Mouse (Mus musculus) intestine, embryonic 14.5 days (tissue): Measurements from ENCODE around the gene Srsf2. TPM values are rescaled to one million over a fixed set of nuclear protein-coding genes. Genes with fewer than 3 reads are reported as not detected.

Experiments used
- ATAC-seq: fragments of 200-750 bp; cut with Nextera tagmentation; replicated peaks from 2 replicates; pipeline ENCODE4 v1.8.0; 2017; ENCODE audit warnings: low read depth, moderate number of reproducible peaks, moderate TSS enrichment, moderate library complexity; ENCODE audit not compliant: low FRiP score, low TSS enrichment
- DNase-seq: peaks from one replicate; pipeline ENCODE4 v3.0.0-alpha.2; 2018; ENCODE audit warnings: low spot score
- H3K27ac ChIP-seq: fragments of 300-500 bp; sonication (generic); 2 replicates; pipeline ENCODE4 v1.5.1; 2014; ENCODE audit warnings: low read depth, mild to moderate bottlenecking, control low read depth
- H3K27me3 ChIP-seq: fragments of 300-500 bp; sonication (generic); replicated peaks from 2 replicates; pipeline ENCODE4 v1.6.1; 2014; ENCODE audit warnings: low read length, control low read depth; ENCODE audit not compliant: control insufficient read depth, insufficient read depth
- H3K36me3 ChIP-seq: fragments of 300-500 bp; sonication (generic); 2 replicates; pipeline ENCODE4 v1.6.1; 2014; ENCODE audit warnings: low read length, control low read depth; ENCODE audit not compliant: control insufficient read depth, insufficient read depth
- H3K4me1 ChIP-seq: fragments of 300-500 bp; sonication (generic); replicated peaks from 2 replicates; pipeline ENCODE4 v1.6.1; 2014; ENCODE audit warnings: low read length, control low read depth, mixed read lengths; ENCODE audit not compliant: control insufficient read depth, insufficient read depth
- H3K4me2 ChIP-seq: fragments of 300-500 bp; sonication (generic); 2 replicates; pipeline ENCODE4 v1.6.1; 2014; ENCODE audit warnings: low read length
- H3K4me3 ChIP-seq: fragments of 300-500 bp; sonication (generic); 2 replicates; pipeline ENCODE4 v1.5.1; 2014; ENCODE audit warnings: low read depth, low read length, control low read depth, mixed read lengths
- H3K9ac ChIP-seq: fragments of 300-500 bp; sonication (generic); 2 replicates; pipeline ENCODE4 v1.6.1; 2014; ENCODE audit warnings: mild to moderate bottlenecking, low read length
- H3K9me3 ChIP-seq: fragments of 300-500 bp; sonication (generic); 2 replicates; pipeline ENCODE4 v1.6.1; 2016; ENCODE audit warnings: low read length, control low read depth; ENCODE audit not compliant: control insufficient read depth
- WGBS: fragments of 180-500 bp; shearing (Covaris S2); extraction: QIAGEN DNeasy Blood & Tissue Kit; methylation state at CpG from one replicate; pipeline ENCODE4 v1.1.7; 2014; 5-methylcytosine and 5-hydroxymethylcytosine counted together
- polyA plus RNA-seq: library from polyadenylated mRNA; unstranded; fragments of >200 nt; fragmentation: Nextera tagmentation; extraction: Ambion mirVana; gene quantifications from 2 replicates; pipeline ENCODE4 v1.2.1, GENCODE M21; 2014

Gene Srsf2
- polyA plus RNA-seq, 1 experiment from 2014 or later: 855 TPM

- 0 out of 2 replicates have a peak, but pooled peaks cover 5% of the 10 kb centered on the region for H3K36me3 ChIP-seq
- ATAC-seq (peak; percentile 82), DNase-seq (peak; percentile 86)
- peak overlapping the region; percentile 61 for H3K4me2 ChIP-seq
- WGBS: 7% methylated on average over 30 of the region's 32 CpGs
- H3K27ac ChIP-seq: peak overlapping the region; percentile 75
- H3K9me3 ChIP-seq: no peaks in the 10 kb centered on the region
- 0 out of 2 replicates have a peak overlapping the region, but pooled peaks have one; percentile 20 for H3K9ac ChIP-seq
- no peaks in the 10 kb centered on the region for H3K27me3 ChIP-seq
- H3K4me1 ChIP-seq: peaks cover 53% of the 10 kb centered on the region
- peak overlapping the region; percentile 27 for H3K4me3 ChIP-seq
These were observed 41.7 kb downstream of the Srsf2 start for GRCm38 (mm10) chr11:116810983-116811901.

GRCm38 (mm10) chr11:116810528-116810927 is 42.4 kb downstream of the Srsf2 start:
- ATAC-seq: no peak
- whole genome bisulfite sequencing: 77% methylated on average over 11 of the region's 11 CpGs
- H3K27ac ChIP-seq: no peak overlapping the region

GRCm38 (mm10) chr11:116809520-116809919 is 43.4 kb downstream of the Srsf2 start:
- no peak overlapping the region for H3K4me2 ChIP-seq
- no peak for ATAC-seq
- no peaks in the 10 kb centered on the region for H3K9me3 ChIP-seq
- H3K9ac ChIP-seq: no peak overlapping the region
- WGBS: 82% methylated on average over 8 of the region's 8 CpGs
- 0 out of 2 replicates have a peak, but pooled peaks cover 5% of the 10 kb centered on the region for H3K36me3 ChIP-seq
- H3K27ac ChIP-seq: no peak overlapping the region
- H3K4me3 ChIP-seq: no peak overlapping the region
- peaks cover 43% of the 10 kb centered on the region for H3K4me1 ChIP-seq
- no peak for DNase-seq
- H3K27me3 ChIP-seq: no peaks in the 10 kb centered on the region

More at GRCm38 (mm10) chr11:116810528-116810927, 42.4 kb downstream of the Srsf2 start:
- Histone ChIP-seq H3K4me2 (no peak overlapping the region), H3K9ac (no peak overlapping the region), H3K36me3 (0 out of 2 replicates have a peak, but pooled peaks cover 5% of the 10 kb centered on the region), H3K9me3 (no peaks in the 10 kb centered on the region), H3K4me1 (peaks cover 52% of the 10 kb centered on the region), H3K4me3 (no peak overlapping the region), H3K27me3 (no peaks in the 10 kb centered on the region)
- DNase-seq: no peak

GRCm38 (mm10) chr11:116808811-116809395 is 44.0 kb downstream of the Srsf2 start:
- H3K9ac ChIP-seq: no peak overlapping the region
- DNase-seq (no peak), ATAC-seq (no peak)
- H3K4me1 ChIP-seq: peaks cover 37% of the 10 kb centered on the region
- H3K27me3 ChIP-seq: no peaks in the 10 kb centered on the region
- H3K4me2 ChIP-seq: no peak overlapping the region
- H3K4me3 ChIP-seq: no peak overlapping the region
- H3K27ac ChIP-seq: no peak overlapping the region
- no peaks in the 10 kb centered on the region for H3K9me3 ChIP-seq
- 0 out of 2 replicates have a peak, but pooled peaks cover 5% of the 10 kb centered on the region for H3K36me3 ChIP-seq
- WGBS: 85% methylated on average over 11 of the region's 11 CpGs

GRCm38 (mm10) chr11:116807938-116808606 is 44.8 kb downstream of the Srsf2 start:
- Histone ChIP-seq H3K27ac (peak overlapping the region; percentile 59), H3K9me3 (no peaks in the 10 kb centered on the region), H3K9ac (no peak overlapping the region), H3K36me3 (0 out of 2 replicates have a peak, but pooled peaks cover 5% of the 10 kb centered on the region), H3K27me3 (no peaks in the 10 kb centered on the region), H3K4me1 (peaks cover 28% of the 10 kb centered on the region), H3K4me3 (no peak overlapping the region), H3K4me2 (no peak overlapping the region)
- 18% methylated on average over 7 of the region's 7 CpGs for WGBS
- ATAC-seq: peak; percentile 54
- peak; percentile 96 for DNase-seq

- no peaks in the 10 kb centered on the region for H3K9me3 ChIP-seq
- H3K27me3 ChIP-seq: no peaks in the 10 kb centered on the region
- no peak overlapping the region for H3K4me2 ChIP-seq
- peaks cover 23% of the 10 kb centered on the region for H3K4me1 ChIP-seq
- H3K4me3 ChIP-seq: no peak overlapping the region
- DNase-seq (no peak), ATAC-seq (no peak)
- peak overlapping the region; percentile 59 for H3K27ac ChIP-seq
- H3K9ac ChIP-seq: no peak overlapping the region
- 0 out of 2 replicates have a peak, but pooled peaks cover 5% of the 10 kb centered on the region for H3K36me3 ChIP-seq
- 85% methylated on average over 3 of the region's 3 CpGs for WGBS
These were observed 45.4 kb downstream of the Srsf2 start for GRCm38 (mm10) chr11:116807526-116807925.

GRCm38 (mm10) chr11:116807116-116807515 is 45.8 kb downstream of the Srsf2 start:
- H3K9ac ChIP-seq: no peak overlapping the region
- no peak overlapping the region for H3K4me2 ChIP-seq
- no peak for ATAC-seq
- H3K36me3 ChIP-seq: 0 out of 2 replicates have a peak, but pooled peaks cover 5% of the 10 kb centered on the region
- 60% methylated on average over 7 of the region's 7 CpGs for WGBS
- H3K27me3 ChIP-seq: no peaks in the 10 kb centered on the region
- H3K4me1 ChIP-seq: peaks cover 19% of the 10 kb centered on the region
- no peak overlapping the region for H3K4me3 ChIP-seq
- no peaks in the 10 kb centered on the region for H3K9me3 ChIP-seq
- DNase-seq: no peak
- H3K27ac ChIP-seq: no peak overlapping the region; the same call in 1 of the 2 replicates
